8 mouse cellular contexts compared by ENCODE assay signal in genomic region chr11:28582218-28582617, GRCm38 (mm10). TPM values are rescaled to one million over a fixed set of nuclear protein-coding genes. Genes with fewer than 3 reads are reported as not detected.
A peak's percentile ranks its signal among the peaks of the same experiment; 100 is the strongest.
DNase-seq lines count a peak whose midpoint lies in the region; ATAC-seq lines count a peak whose summit lies in the region.

No protein-coding gene starts in this region.

- H3K9ac ChIP-seq in limb, embryonic 12.5 days (replicated peaks), result no peak overlapping the region
- no peak overlapping the region for H3K9ac ChIP-seq in liver, embryonic 11.5 days (ENCODE audit: low read depth, low read length)

- H3K9me3 ChIP-seq in limb, embryonic 12.5 days, result no peaks in the 10 kb centered on the region
- no peaks in the 10 kb centered on the region for H3K9me3 ChIP-seq in limb, embryonic 10.5 days (replicated peaks)
- no peaks in the 10 kb centered on the region for H3K9me3 ChIP-seq in liver, embryonic 11.5 days (ENCODE audit: control insufficient read depth, low read length)

- no peak for DNase-seq in limb, embryonic 10.5 days (ENCODE audit: low spot score)
- DNase-seq in heart, adult 9 months (ENCODE audit: low spot score in 2 of 2), result peak; percentile 52 to 80
- peak; percentile 10 to 41 for DNase-seq in kidney, postnatal 36 days
- DNase-seq in retina, embryonic 14.5 days (ENCODE audit: low spot score), result peak; percentile 25
- no peak for DNase-seq in cerebellum, adult 9-10 months
- no peak for DNase-seq in liver, embryonic 11.5 days (ENCODE audit: low spot score)
- DNase-seq in adrenal gland, postnatal 36 days, result no peak

- ATAC-seq in limb, embryonic 12.5 days (ENCODE audit: insufficient number of reproducible peaks, insufficient read depth, low FRiP score, low TSS enrichment, low read depth), result no peak
- no peak for ATAC-seq in liver, embryonic 11.5 days (replicated peaks; ENCODE audit: low FRiP score)

- peaks cover 47% of the 10 kb centered on the region for H3K27me3 ChIP-seq in limb, embryonic 12.5 days
- H3K27me3 ChIP-seq in limb, embryonic 10.5 days (ENCODE audit: low read depth, poor library complexity, severe bottlenecking), result peaks cover 49% of the 10 kb centered on the region
- H3K27me3 ChIP-seq in liver, embryonic 11.5 days (replicated peaks; ENCODE audit: control insufficient read depth, insufficient read depth, low read length), result peaks cover 22% of the 10 kb centered on the region

- WGBS in limb, embryonic 12.5 days, result 25% methylated on average over 5 of the region's 5 CpGs
- 18% methylated on average over 5 of the region's 5 CpGs for WGBS in limb, embryonic 10.5 days
- WGBS in liver, embryonic 11.5 days, result 19% methylated on average over 5 of the region's 5 CpGs

- peak overlapping the region; percentile 97; the same call in 1 of the 2 replicates for H3K4me2 ChIP-seq in limb, embryonic 12.5 days
- H3K4me2 ChIP-seq in liver, embryonic 11.5 days, result no peak overlapping the region

- H3K36me3 ChIP-seq in limb, embryonic 12.5 days, result no peaks in the 10 kb centered on the region
- H3K36me3 ChIP-seq in limb, embryonic 10.5 days, result no peaks in the 10 kb centered on the region
- no peaks in the 10 kb centered on the region for H3K36me3 ChIP-seq in liver, embryonic 11.5 days (ENCODE audit: control insufficient read depth, insufficient read depth, low read length)

- H3K4me1 ChIP-seq in limb, embryonic 12.5 days (replicated peaks), result 0 out of 2 replicates have a peak, but pooled peaks cover 5% of the 10 kb centered on the region
- H3K4me1 ChIP-seq in limb, embryonic 10.5 days, result peaks cover 9% of the 10 kb centered on the region
- 0 out of 2 replicates have a peak, but pooled peaks cover 3% of the 10 kb centered on the region for H3K4me1 ChIP-seq in liver, embryonic 11.5 days (replicated peaks; ENCODE audit: control insufficient read depth, insufficient read depth, low read length)

- no peak overlapping the region for H3K27ac ChIP-seq in limb, embryonic 12.5 days
- no peak overlapping the region for H3K27ac ChIP-seq in limb, embryonic 10.5 days
- H3K27ac ChIP-seq in liver, embryonic 11.5 days (ENCODE audit: low read depth, low read length), result no peak overlapping the region

- no peak overlapping the region for H3K4me3 ChIP-seq in limb, embryonic 12.5 days (replicated peaks)
- no peak overlapping the region for H3K4me3 ChIP-seq in limb, embryonic 10.5 days
- no peak overlapping the region for H3K4me3 ChIP-seq in liver, embryonic 11.5 days (ENCODE audit: low read depth, low read length)

RNA-seq across cellular contexts. Expression of gene Ccdc85a, which starts 1.9 kb away (rescaled TPM):
- polyA plus RNA-seq in limb, embryonic 12.5 days (2016; fragmentation: Nextera tagmentation; extraction: Ambion mirVana), result 2.2 and 3.0 TPM in 2 replicates
- polyA plus RNA-seq in limb, embryonic 10.5 days (2016; fragmentation: Nextera tagmentation; extraction: Ambion mirVana), result 1.2 and 1.5 TPM in 2 replicates
- 0.39 and 0.47 TPM in 2 replicates for polyA plus RNA-seq in liver, embryonic 11.5 days (2014; fragmentation: Nextera tagmentation; extraction: Ambion mirVana)
- 1 to 10 TPM; 2.1 to 3.7 TPM for total RNA-seq in adrenal gland, postnatal 36 days (2021)

Comparison
In these comparisons a context has a peak if more than half of its experiments do, and no peak if none do; other contexts are left out.
1. DNase-seq: peak in heart, adult 9 months (2 of 2), kidney, postnatal 36 days (2 of 2) and retina, embryonic 14.5 days (single experiment); none in limb, embryonic 10.5 days (single experiment), cerebellum, adult 9-10 months (single experiment), liver, embryonic 11.5 days (single experiment) and adrenal gland, postnatal 36 days (0 of 2).